Mouse (Mus musculus): Measurements from ENCODE around the gene Ift27. TPM values are rescaled to one million over a fixed set of nuclear protein-coding genes. Genes with fewer than 3 reads are reported as not detected.

The Ift27 gene
- 118 and 120 TPM in 2 replicates for polyA plus RNA-seq (2015; fragmentation: Nextera tagmentation; extraction: Ambion mirVana)

- 2% methylated on average over 40 of the region's 40 CpGs for WGBS
- ATAC-seq (replicated peaks) = peak; percentile 98
These were observed at the start of gene Ift27 for GRCm38 (mm10) chr15:78173972-78174886. Ift27 (minus strand) TSS chr15:78174107.

GRCm38 (mm10) chr15:78215269-78215668 lies 41.4 kb upstream of the Ift27 start:
- ATAC-seq (replicated peaks) = no peak
- Histone ChIP-seq H3K27ac (replicated peaks) (no peak overlapping the region), H3K27me3 (no peaks in the 10 kb centered on the region), H3K9me3 (no peaks in the 10 kb centered on the region), H3K4me1 (no peaks in the 10 kb centered on the region), H3K36me3 (no peaks in the 10 kb centered on the region), H3K4me2 (replicated peaks) (no peak overlapping the region), H3K4me3 (no peak overlapping the region), H3K9ac (replicated peaks) (no peak overlapping the region)
- WGBS = 84% methylated on average over 9 of the region's 9 CpGs

More at GRCm38 (mm10) chr15:78173972-78174886, at the start of gene Ift27:
- Histone ChIP-seq H3K27ac (replicated peaks) (peak within 1 kb of the TSS; percentile 85), H3K4me1 (peaks cover 32% of the 10 kb centered on the region), H3K4me2 (replicated peaks) (peak within 1 kb of the TSS; percentile 92), H3K36me3 (no peaks in the 10 kb centered on the region), H3K27me3 (no peaks in the 10 kb centered on the region), H3K4me3 (peak within 1 kb of the TSS; percentile 68), H3K9ac (replicated peaks) (peak within 1 kb of the TSS; percentile 72), H3K9me3 (no peaks in the 10 kb centered on the region)

- no peak overlapping the region for H3K9ac ChIP-seq (replicated peaks)
- H3K27ac ChIP-seq (replicated peaks) = no peak overlapping the region
- no peaks in the 10 kb centered on the region for H3K4me1 ChIP-seq
- no peaks in the 10 kb centered on the region for H3K36me3 ChIP-seq
- H3K4me2 ChIP-seq (replicated peaks) = no peak overlapping the region
- no peaks in the 10 kb centered on the region for H3K9me3 ChIP-seq
- no peak for ATAC-seq (replicated peaks)
- 89% methylated on average over 8 of the region's 8 CpGs for WGBS
- no peaks in the 10 kb centered on the region for H3K27me3 ChIP-seq
- no peak overlapping the region for H3K4me3 ChIP-seq
These were observed 37.5 kb upstream of the Ift27 start for GRCm38 (mm10) chr15:78211367-78211766.

GRCm38 (mm10) chr15:78210203-78210602 lies 36.3 kb upstream of the Ift27 start:
- H3K9me3 ChIP-seq = no peaks in the 10 kb centered on the region
- no peak overlapping the region for H3K27ac ChIP-seq (replicated peaks)
- H3K9ac ChIP-seq (replicated peaks) = no peak overlapping the region
- ATAC-seq (replicated peaks) = no peak
- no peaks in the 10 kb centered on the region for H3K27me3 ChIP-seq
- no peak overlapping the region for H3K4me3 ChIP-seq
- 88% methylated on average over 4 of the region's 4 CpGs for WGBS
- H3K4me1 ChIP-seq = peaks cover 4% of the 10 kb centered on the region; the same call in 1 of the 2 replicates
- no peak overlapping the region for H3K4me2 ChIP-seq (replicated peaks)
- H3K36me3 ChIP-seq = no peaks in the 10 kb centered on the region

GRCm38 (mm10) chr15:78206312-78206711 lies 32.4 kb upstream of the Ift27 start, which contains the start of gene Pvalb:
Pvalb (minus strand) TSS chr15:78206400.
- Histone ChIP-seq H3K36me3 (no peaks in the 10 kb centered on the region), H3K4me3 (no peak within 1 kb of the TSS), H3K27ac (replicated peaks) (no peak within 1 kb of the TSS), H3K4me1 (peaks cover 15% of the 10 kb centered on the region), H3K9ac (replicated peaks) (no peak within 1 kb of the TSS), H3K27me3 (peaks cover 15% of the 10 kb centered on the region), H3K9me3 (no peaks in the 10 kb centered on the region), H3K4me2 (replicated peaks) (no peak within 1 kb of the TSS)
- WGBS = 97% methylated on average over 7 of the region's 7 CpGs
- ATAC-seq (replicated peaks) = no peak

GRCm38 (mm10) chr15:78205192-78205591 lies 31.3 kb upstream of the Ift27 start:
- Histone ChIP-seq H3K4me1 (peaks cover 15% of the 10 kb centered on the region), H3K9me3 (no peaks in the 10 kb centered on the region), H3K27me3 (peaks cover 15% of the 10 kb centered on the region), H3K27ac (replicated peaks) (no peak overlapping the region), H3K9ac (replicated peaks) (no peak overlapping the region), H3K4me2 (replicated peaks) (no peak overlapping the region), H3K36me3 (no peaks in the 10 kb centered on the region), H3K4me3 (no peak overlapping the region)
- WGBS = 43% methylated on average over 3 of the region's 3 CpGs
- ATAC-seq (replicated peaks) = no peak; the same call in 1 of the 2 replicates

GRCm38 (mm10) chr15:78204053-78204847 lies 30.3 kb upstream of the Ift27 start:
- under 1% methylated on average over 41 of the region's 41 CpGs for WGBS
- peak overlapping the region; percentile 71 for H3K4me2 ChIP-seq (replicated peaks)
- H3K9me3 ChIP-seq = no peaks in the 10 kb centered on the region
- H3K36me3 ChIP-seq = no peaks in the 10 kb centered on the region
- no peak overlapping the region for H3K27ac ChIP-seq (replicated peaks)
- peaks cover 15% of the 10 kb centered on the region for H3K27me3 ChIP-seq
- H3K4me3 ChIP-seq = peak overlapping the region; percentile 36
- H3K4me1 ChIP-seq = peaks cover 15% of the 10 kb centered on the region
- H3K9ac ChIP-seq (replicated peaks) = peak overlapping the region; percentile 39
- peak; percentile 82; the same call in 1 of the 2 replicates for ATAC-seq (replicated peaks)

- H3K9me3 ChIP-seq = no peaks in the 10 kb centered on the region
- no peak overlapping the region for H3K27ac ChIP-seq (replicated peaks)
- no peak overlapping the region for H3K4me2 ChIP-seq (replicated peaks)
- H3K9ac ChIP-seq (replicated peaks) = no peak overlapping the region
- no peaks in the 10 kb centered on the region for H3K4me1 ChIP-seq
- ATAC-seq (replicated peaks) = no peak
- no peaks in the 10 kb centered on the region for H3K27me3 ChIP-seq
- H3K4me3 ChIP-seq = no peak overlapping the region
- no peaks in the 10 kb centered on the region for H3K36me3 ChIP-seq
- WGBS = 84% methylated on average over 28 of the region's 28 CpGs
These were observed 21.4 kb upstream of the Ift27 start for GRCm38 (mm10) chr15:78195096-78195880.

GRCm38 (mm10) chr15:78194320-78194719 lies 20.4 kb upstream of the Ift27 start:
- H3K9ac ChIP-seq (replicated peaks) = no peak overlapping the region
- no peak overlapping the region for H3K4me2 ChIP-seq (replicated peaks)
- WGBS = 80% methylated on average over 3 of the region's 3 CpGs
- no peak overlapping the region for H3K27ac ChIP-seq (replicated peaks)
- H3K36me3 ChIP-seq = no peaks in the 10 kb centered on the region
- no peaks in the 10 kb centered on the region for H3K27me3 ChIP-seq
- H3K4me1 ChIP-seq = no peaks in the 10 kb centered on the region
- no peak for ATAC-seq (replicated peaks)
- H3K9me3 ChIP-seq = no peaks in the 10 kb centered on the region
- no peak overlapping the region for H3K4me3 ChIP-seq

GRCm38 (mm10) chr15:78189636-78190035 lies 15.7 kb upstream of the Ift27 start:
- Histone ChIP-seq H3K27me3 (no peaks in the 10 kb centered on the region), H3K9me3 (no peaks in the 10 kb centered on the region), H3K36me3 (no peaks in the 10 kb centered on the region), H3K4me2 (replicated peaks) (no peak overlapping the region), H3K4me3 (no peak overlapping the region), H3K27ac (replicated peaks) (no peak overlapping the region), H3K4me1 (no peaks in the 10 kb centered on the region), H3K9ac (replicated peaks) (no peak overlapping the region)
- ATAC-seq (replicated peaks) = no peak
- WGBS = 96% methylated on average over 7 of the region's 7 CpGs

GRCm38 (mm10) chr15:78188546-78188945 lies 14.6 kb upstream of the Ift27 start:
- Histone ChIP-seq H3K4me3 (no peak overlapping the region), H3K9me3 (no peaks in the 10 kb centered on the region), H3K27ac (replicated peaks) (no peak overlapping the region), H3K4me2 (replicated peaks) (no peak overlapping the region), H3K36me3 (no peaks in the 10 kb centered on the region), H3K27me3 (no peaks in the 10 kb centered on the region), H3K4me1 (no peaks in the 10 kb centered on the region), H3K9ac (replicated peaks) (no peak overlapping the region)
- no peak for ATAC-seq (replicated peaks)
- WGBS = 81% methylated on average over 3 of the region's 3 CpGs

All from forebrain, embryonic 15.5 days (tissue).